In the genomic region with DNA sequence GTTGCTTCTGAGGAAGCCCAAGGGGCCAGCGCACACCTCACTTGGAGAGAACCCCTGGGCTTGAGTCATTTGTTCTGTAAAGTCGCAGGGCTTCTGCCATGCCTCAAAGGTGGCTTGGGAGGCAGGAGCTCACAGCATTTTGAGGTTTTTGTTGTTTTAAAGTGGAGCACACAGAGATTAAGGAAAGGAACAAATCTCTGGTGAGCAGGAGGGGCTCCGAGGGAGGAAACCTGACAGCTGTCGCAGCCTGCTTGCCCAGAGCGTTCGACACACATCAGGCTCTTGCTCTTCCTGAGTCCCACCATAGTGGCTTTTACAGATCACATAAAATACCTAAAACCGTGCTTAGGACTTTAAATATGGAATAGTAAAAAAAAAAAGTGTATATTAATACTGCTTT, we compare ENCODE assay signal across 17 mouse cellular contexts.
"Had no signal": no experiment of that assay in that cellular context is flagged by ENCODE, and none has a peak within 500 bp of the region (broad histone marks: within the 10 kb centered on the region; RNA-seq: fewer than 3 reads in every experiment).

No protein-coding gene starts in this region.

- H3K27me3 ChIP-seq: liver, embryonic 13.5 days; liver, embryonic 15.5 days; lung, embryonic 15.5 days; midbrain, embryonic 12.5 days; neural tube, embryonic 13.5 days; neural tube, embryonic 15.5 days; stomach, embryonic 15.5 days had no signal

- H3K36me3 ChIP-seq: lung, embryonic 15.5 days; stomach, embryonic 15.5 days had no signal

- DNase-seq: liver; liver, embryonic 13.5 days; liver, postnatal 0 days; lung, adult 2 months; lung, postnatal 14 days; lung, postnatal 4 days; midbrain, embryonic 14.5 days; retina, postnatal 1 day; right cerebral cortex, adult 18-20 months had no signal

- H3K27ac ChIP-seq: liver, embryonic 13.5 days; liver, embryonic 15.5 days; lung, embryonic 15.5 days; midbrain, embryonic 12.5 days; neural tube, embryonic 13.5 days; neural tube, embryonic 15.5 days; stomach, embryonic 15.5 days; stomach, postnatal 0 days had no signal

- H3K4me1 ChIP-seq: lung, embryonic 15.5 days; stomach, embryonic 15.5 days had no signal

- H3K4me3 ChIP-seq: liver, embryonic 13.5 days; liver, embryonic 15.5 days; lung, embryonic 15.5 days; midbrain, embryonic 12.5 days; myocyte; neural tube, embryonic 13.5 days; neural tube, embryonic 15.5 days; stomach, embryonic 15.5 days had no signal
